Mouse (Mus musculus) liver, embryonic 16.5 days (tissue): Measurements from ENCODE around the gene Syncrip. TPM values are rescaled to one million over a fixed set of nuclear protein-coding genes. Genes with fewer than 3 reads are reported as not detected.
"Not testable (repeated sequence)": the region's sequence is repeated elsewhere in the genome, so short reads cannot be mapped to it uniquely, and the experiment has no call there.

Experiments
- ATAC-seq: fragments of 200-750 bp; cut with Nextera tagmentation; 2 replicates; pipeline ENCODE4 v1.8.0; 2017; ENCODE audit warnings: low read depth, mild to moderate bottlenecking, moderate number of reproducible peaks, moderate library complexity
- H3K27ac ChIP-seq: fragments of 300-500 bp; sonication (generic); 2 replicates; pipeline ENCODE4 v1.5.1; 2014; ENCODE audit warnings: mild to moderate bottlenecking, low read length
- H3K27me3 ChIP-seq: fragments of 300-500 bp; sonication (generic); 2 replicates; pipeline ENCODE4 v1.6.1; 2014; ENCODE audit warnings: low read depth, low read length, mixed read lengths; ENCODE audit not compliant: control insufficient read depth, insufficient read depth
- H3K36me3 ChIP-seq: fragments of 300-500 bp; sonication (generic); 2 replicates; pipeline ENCODE4 v1.6.1; 2014; ENCODE audit warnings: mild to moderate bottlenecking; ENCODE audit not compliant: control insufficient read depth, insufficient read depth
- H3K4me1 ChIP-seq: fragments of 300-500 bp; sonication (generic); 2 replicates; pipeline ENCODE4 v1.6.1; 2014; ENCODE audit warnings: low read depth, low read length, mixed read lengths; ENCODE audit not compliant: control insufficient read depth
- H3K4me2 ChIP-seq: fragments of 300-500 bp; sonication (generic); 2 replicates; pipeline ENCODE4 v1.6.1; 2014; ENCODE audit warnings: low read depth, low read length, mixed read lengths
- H3K4me3 ChIP-seq: fragments of 300-500 bp; sonication (generic); 2 replicates; pipeline ENCODE4 v1.5.1; 2014; ENCODE audit warnings: low read depth, mild to moderate bottlenecking, low read length
- H3K9ac ChIP-seq: fragments of 300-500 bp; sonication (generic); 2 replicates; pipeline ENCODE4 v1.6.1; 2014; ENCODE audit warnings: low read depth, low read length
- H3K9me3 ChIP-seq: fragments of 300-500 bp; sonication (generic); replicated peaks from 2 replicates; pipeline ENCODE4 v1.6.1; 2016; ENCODE audit warnings: low read length; ENCODE audit not compliant: control insufficient read depth
- whole genome bisulfite sequencing: fragments of 180-500 bp; shearing (Covaris S2); extraction: QIAGEN DNeasy Blood & Tissue Kit; methylation state at CpG from one replicate; pipeline ENCODE4 v1.1.7; 2014; ENCODE audit not compliant: insufficient replicate concordance; 5-methylcytosine and 5-hydroxymethylcytosine counted together
- polyA plus RNA-seq: library from polyadenylated mRNA; unstranded; fragments of >200 nt; fragmentation: Nextera tagmentation; extraction: Ambion mirVana; gene quantifications from 2 replicates; pipeline ENCODE4 v1.2.1, GENCODE M21; 2015

Gene Syncrip
- polyA plus RNA-seq: 26.1 and 27.0 TPM in 2 replicates

GRCm38 (mm10) chr9:88482230-88482828, at the start of gene Syncrip:
TSS of gene Syncrip (minus strand) at chr9:88482574.
- H3K36me3 ChIP-seq, H3K9me3 ChIP-seq, H3K27me3 ChIP-seq: not testable (repeated sequence)
- under 1% methylated on average over 35 of the region's 68 CpGs for WGBS
- Histone ChIP-seq H3K4me3 (peak within 1 kb of the TSS; percentile 96), H3K4me2 (peak within 1 kb of the TSS; percentile 97), H3K27ac (peak within 1 kb of the TSS; percentile 95), H3K9ac (peak within 1 kb of the TSS; percentile 92), H3K4me1 (peaks cover 17% of the 10 kb centered on the region)
- peak; percentile 88 for ATAC-seq

DNA sequence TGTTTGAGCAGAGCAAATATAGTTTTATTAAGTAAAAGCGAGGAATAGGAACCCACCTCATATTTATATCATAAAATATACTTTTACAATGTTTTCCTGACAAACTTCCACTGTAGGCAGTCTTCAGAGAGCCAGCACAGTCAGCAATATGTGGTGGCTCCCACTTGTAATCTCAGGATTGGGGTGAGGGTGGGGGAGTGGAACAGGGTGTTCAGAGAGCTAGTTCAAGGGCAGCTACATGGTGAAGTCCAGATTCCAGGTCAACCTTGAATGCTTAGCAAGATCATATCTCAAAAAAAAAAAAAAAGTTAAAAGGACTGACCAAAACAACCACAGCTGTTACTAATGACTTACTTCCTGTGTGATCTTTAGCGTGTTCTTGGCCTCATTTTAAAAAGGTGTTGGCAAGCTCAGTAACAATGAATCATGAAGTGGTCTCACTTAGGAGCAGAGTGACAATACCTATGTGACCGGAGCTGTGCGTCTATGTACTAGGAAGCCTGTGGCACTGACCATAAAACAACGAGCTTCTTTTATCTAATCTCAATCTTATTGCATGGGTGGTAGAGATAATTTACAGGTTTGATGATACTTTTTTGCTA, 47.7 kb upstream of the Syncrip start:
- no peak for ATAC-seq
- 56% methylated on average over 5 of the region's 5 CpGs for WGBS
- Histone ChIP-seq H3K36me3 (no peaks in the 10 kb centered on the region), H3K27me3 (no peaks in the 10 kb centered on the region), H3K9ac (no peak overlapping the region), H3K9me3 (no peaks in the 10 kb centered on the region), H3K4me3 (no peak overlapping the region), H3K4me1 (no peaks in the 10 kb centered on the region; the same call in 1 of the 2 replicates), H3K27ac (no peak overlapping the region), H3K4me2 (no peak overlapping the region)

- Histone ChIP-seq H3K9me3 (no peaks in the 10 kb centered on the region), H3K4me1 (peaks cover 3% of the 10 kb centered on the region; the same call in 1 of the 2 replicates), H3K9ac (no peak overlapping the region), H3K27me3 (no peaks in the 10 kb centered on the region), H3K4me3 (no peak overlapping the region), H3K27ac (no peak overlapping the region), H3K4me2 (no peak overlapping the region), H3K36me3 (no peaks in the 10 kb centered on the region)
- 52% methylated on average over 3 of the region's 3 CpGs for WGBS
- no peak for ATAC-seq
Measured at GRCm38 (mm10) chr9:88529571-88529970, 47.2 kb upstream of the Syncrip start.

GRCm38 (mm10) chr9:88528736-88529135, 46.4 kb upstream of the Syncrip start:
- no peak for ATAC-seq
- Histone ChIP-seq H3K27ac (no peak overlapping the region), H3K9ac (no peak overlapping the region), H3K36me3 (no peaks in the 10 kb centered on the region), H3K27me3 (no peaks in the 10 kb centered on the region), H3K9me3 (no peaks in the 10 kb centered on the region), H3K4me3 (no peak overlapping the region), H3K4me1 (peaks cover 8% of the 10 kb centered on the region), H3K4me2 (no peak overlapping the region)
- WGBS: 49% methylated on average over 5 of the region's 5 CpGs

GRCm38 (mm10) chr9:88527956-88528355, 45.6 kb upstream of the Syncrip start:
- Histone ChIP-seq H3K4me2 (no peak overlapping the region), H3K9me3 (no peaks in the 10 kb centered on the region), H3K27me3 (no peaks in the 10 kb centered on the region), H3K4me3 (no peak overlapping the region), H3K9ac (no peak overlapping the region), H3K27ac (no peak overlapping the region), H3K36me3 (no peaks in the 10 kb centered on the region), H3K4me1 (peaks cover 8% of the 10 kb centered on the region)
- WGBS: 84% methylated on average over 4 of the region's 4 CpGs
- ATAC-seq: no peak

- 89% methylated on average over 6 of the region's 6 CpGs for WGBS
- no peak overlapping the region for H3K4me2 ChIP-seq
- ATAC-seq: no peak
- no peaks in the 10 kb centered on the region for H3K9me3 ChIP-seq
- H3K36me3 ChIP-seq: peaks cover 4% of the 10 kb centered on the region; the same call in 1 of the 2 replicates
- no peaks in the 10 kb centered on the region for H3K27me3 ChIP-seq
- H3K9ac ChIP-seq: no peak overlapping the region
- H3K27ac ChIP-seq: no peak overlapping the region
- peaks cover 15% of the 10 kb centered on the region for H3K4me1 ChIP-seq
- no peak overlapping the region for H3K4me3 ChIP-seq
Measured at GRCm38 (mm10) chr9:88525341-88525740, 43.0 kb upstream of the Syncrip start.

DNA sequence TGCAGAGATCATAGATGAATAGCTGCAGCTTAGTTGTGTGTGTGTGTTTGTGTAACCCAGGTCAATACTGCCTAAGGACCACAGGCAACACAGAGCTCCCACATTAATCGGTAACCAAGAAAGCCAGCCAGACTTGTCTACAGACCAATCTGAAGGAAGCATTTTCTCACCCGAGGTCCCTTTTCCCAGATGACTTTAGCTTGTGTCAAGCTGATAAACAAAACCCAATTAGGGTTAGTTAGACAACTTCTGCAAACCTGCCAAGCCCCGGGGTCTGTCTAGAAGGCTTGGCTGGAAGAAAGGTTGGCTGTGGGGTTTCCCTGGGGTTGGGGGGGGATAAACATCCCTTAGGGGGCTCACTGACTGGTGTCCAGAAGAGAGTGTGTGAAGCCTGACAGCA, 42.4 kb upstream of the Syncrip start:
- no peak overlapping the region for H3K4me3 ChIP-seq
- WGBS: 48% methylated on average over 3 of the region's 3 CpGs

GRCm38 (mm10) chr9:88524367-88524766, 42.0 kb upstream of the Syncrip start:
- WGBS: 87% methylated on average over 2 of the region's 2 CpGs
- H3K9ac ChIP-seq: no peak overlapping the region
- H3K4me2 ChIP-seq: no peak overlapping the region
- H3K27me3 ChIP-seq: no peaks in the 10 kb centered on the region
- H3K27ac ChIP-seq: no peak overlapping the region
- peaks cover 15% of the 10 kb centered on the region for H3K4me1 ChIP-seq
- H3K36me3 ChIP-seq: peaks cover 4% of the 10 kb centered on the region; the same call in 1 of the 2 replicates
- no peaks in the 10 kb centered on the region for H3K9me3 ChIP-seq
- no peak overlapping the region for H3K4me3 ChIP-seq
- no peak for ATAC-seq

More for the DNA sequence above, 42.4 kb upstream of the Syncrip start:
- Histone ChIP-seq H3K27me3 (no peaks in the 10 kb centered on the region), H3K36me3 (peaks cover 4% of the 10 kb centered on the region; the same call in 1 of the 2 replicates), H3K27ac (no peak overlapping the region), H3K9me3 (no peaks in the 10 kb centered on the region), H3K4me2 (no peak overlapping the region), H3K9ac (no peak overlapping the region), H3K4me1 (peaks cover 15% of the 10 kb centered on the region)
- ATAC-seq: no peak

GRCm38 (mm10) chr9:88523335-88523668, 40.9 kb upstream of the Syncrip start:
- peaks cover 4% of the 10 kb centered on the region; the same call in 1 of the 2 replicates for H3K36me3 ChIP-seq
- H3K27me3 ChIP-seq: no peaks in the 10 kb centered on the region
- H3K27ac ChIP-seq: peak overlapping the region; percentile 97
- H3K4me3 ChIP-seq: peak overlapping the region; percentile 66
- peaks cover 15% of the 10 kb centered on the region for H3K4me1 ChIP-seq
- ATAC-seq: no peak
- 0% methylated on average over 16 of the region's 16 CpGs for WGBS
- no peaks in the 10 kb centered on the region for H3K9me3 ChIP-seq
- H3K9ac ChIP-seq: peak overlapping the region; percentile 84
- H3K4me2 ChIP-seq: peak overlapping the region; percentile 84
